Mouse (Mus musculus): ENCODE data around the gene Pcyt2.

- TF ChIP-seq EP300 (IDR thresholded peaks at IDR 0.05; ENCODE audit: low read depth), result no peak
- no peak for TF ChIP-seq CTCF (IDR thresholded peaks at IDR 0.05; ENCODE audit: low read depth)
Observed at GRCm38 (mm10) chr11:120610477-120611046, 7.2 kb downstream of the Pcyt2 start.
